Mouse (Mus musculus): ENCODE results near the gene Slc30a2.
"Not testable (repeated sequence)": the region's sequence is repeated elsewhere in the genome, so short reads cannot be mapped to it uniquely, and the experiment has no call there.

The Slc30a2 gene

DNA sequence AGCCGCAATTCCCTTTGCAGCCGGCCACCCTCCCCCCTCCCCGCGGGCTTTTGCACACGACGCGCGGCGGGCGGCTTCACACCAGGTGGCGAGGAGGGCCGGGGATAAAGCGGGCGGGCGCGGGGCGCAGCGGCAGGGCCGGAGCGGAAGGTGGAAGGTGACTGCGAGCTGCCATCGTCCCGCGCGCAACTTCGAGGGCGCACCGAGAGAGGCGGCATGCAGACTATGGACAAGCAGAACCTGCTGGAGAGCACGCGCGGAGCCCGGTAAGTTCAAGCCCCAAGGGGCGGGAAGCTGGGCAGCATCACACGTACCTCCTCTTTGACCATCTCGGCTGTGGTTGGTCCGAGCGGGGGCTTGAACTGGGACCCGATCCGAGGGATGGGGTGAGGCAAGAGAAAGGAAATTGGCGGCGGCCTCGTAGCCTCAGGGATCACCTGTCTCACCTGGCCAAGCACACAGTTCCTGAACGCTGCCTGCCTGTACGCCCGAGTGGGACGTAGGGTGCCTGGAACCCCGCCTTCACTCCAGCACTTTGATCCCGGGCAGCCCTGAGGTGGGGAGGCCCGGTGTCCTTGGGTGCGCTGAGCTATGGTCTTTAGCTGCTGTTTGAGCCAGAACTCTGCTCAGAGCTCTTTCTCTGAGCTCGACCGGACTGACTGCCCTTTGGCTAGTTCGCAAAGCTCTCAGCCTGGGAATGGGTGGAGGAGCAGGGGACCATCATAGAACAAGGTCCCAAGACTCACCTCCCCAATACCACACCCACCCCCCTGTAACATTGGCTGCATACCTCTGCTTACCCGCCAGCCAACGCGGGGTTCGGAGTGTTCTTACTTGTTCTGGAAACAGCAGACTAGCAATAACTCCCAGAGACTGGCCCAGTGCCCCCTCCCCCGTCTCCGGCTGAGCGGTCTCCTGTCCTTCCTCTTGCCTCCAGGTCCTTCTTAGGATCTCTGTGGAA is at the start of gene Slc30a2:
TSS of gene Slc30a2 (plus strand) at position 111 of the 961 bp plus-strand sequence.
- no peak for DNase-seq

DNA sequence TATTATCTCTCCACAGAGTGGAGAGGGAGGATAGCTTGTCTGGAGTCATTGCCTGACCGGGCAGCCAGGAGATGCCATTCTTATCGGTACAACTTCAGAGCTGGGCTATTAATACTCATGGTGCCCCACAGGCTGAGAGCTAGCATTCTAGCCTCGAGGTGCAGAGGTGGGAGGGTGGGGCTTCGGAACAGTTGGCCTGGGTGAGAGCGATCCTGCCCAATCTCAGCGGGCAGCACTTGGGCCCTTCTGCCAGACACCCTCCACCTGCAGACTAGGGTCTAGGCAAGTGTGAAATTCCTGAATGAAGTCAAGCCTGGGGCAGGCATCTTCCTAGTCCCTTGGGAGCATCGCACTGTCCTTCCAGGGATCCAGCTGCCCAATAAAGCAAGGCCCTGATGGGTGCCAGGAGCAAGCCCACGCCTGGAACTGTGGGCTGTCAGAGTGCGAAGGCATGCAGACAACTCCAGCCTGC is 49.3 kb upstream of the Slc30a2 start:
- no peak for DNase-seq

DNA sequence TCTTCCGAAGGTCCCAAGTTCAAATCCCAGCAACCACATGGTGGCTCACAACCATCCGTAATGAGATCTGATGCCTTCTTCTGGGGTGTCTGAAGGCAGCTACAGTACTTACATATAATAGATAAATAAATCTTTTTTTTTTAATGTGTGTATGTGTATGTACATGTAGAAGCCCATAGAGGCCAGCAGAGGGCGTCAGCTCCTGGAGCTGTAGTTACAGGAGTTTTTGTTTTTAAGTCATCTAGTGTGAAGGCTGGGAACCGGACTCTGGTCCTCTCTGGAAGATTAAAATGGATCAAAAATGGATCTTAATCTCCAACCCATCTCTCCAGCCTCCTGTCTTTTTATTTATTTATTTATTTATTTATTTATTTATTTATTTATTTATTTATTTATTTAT is 46.9 kb upstream of the Slc30a2 start:
- not testable (repeated sequence) for DNase-seq

- DNase-seq: no peak
Observed at GRCm38 (mm10) chr4:134296523-134296922, 46.5 kb upstream of the Slc30a2 start.

DNA sequence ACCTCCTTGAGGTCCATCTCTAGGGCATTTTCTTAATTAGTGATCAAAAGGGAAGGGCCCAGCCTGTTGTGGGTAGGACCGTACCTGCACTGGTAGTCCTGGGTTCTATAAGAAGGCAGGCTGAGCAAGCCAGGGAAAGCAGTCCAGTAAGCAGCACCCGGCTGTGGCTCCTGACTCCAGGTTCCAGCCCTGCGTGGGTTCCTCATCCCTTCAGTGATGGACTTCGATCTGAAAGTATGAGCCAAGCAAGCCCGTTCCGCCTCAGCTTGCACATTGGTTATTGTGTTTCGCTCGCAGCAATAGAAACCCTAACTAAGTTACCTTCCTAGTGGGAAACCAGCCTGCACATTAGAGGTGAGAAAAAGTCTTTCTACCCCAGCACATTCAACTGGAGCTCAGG is 45.6 kb upstream of the Slc30a2 start:
- no peak for DNase-seq

- no peak for DNase-seq
Observed at GRCm38 (mm10) chr4:134298626-134299497, 44.1 kb upstream of the Slc30a2 start.

- no peak for DNase-seq
Observed at GRCm38 (mm10) chr4:134299498-134299810, 43.5 kb upstream of the Slc30a2 start.

GRCm38 (mm10) chr4:134300316-134300715 is 42.7 kb upstream of the Slc30a2 start:
- DNase-seq: no peak

- DNase-seq: no peak
Observed at GRCm38 (mm10) chr4:134302084-134302483, 40.9 kb upstream of the Slc30a2 start.

- no peak for DNase-seq
Observed at GRCm38 (mm10) chr4:134306963-134307362, 36.0 kb upstream of the Slc30a2 start.

DNA sequence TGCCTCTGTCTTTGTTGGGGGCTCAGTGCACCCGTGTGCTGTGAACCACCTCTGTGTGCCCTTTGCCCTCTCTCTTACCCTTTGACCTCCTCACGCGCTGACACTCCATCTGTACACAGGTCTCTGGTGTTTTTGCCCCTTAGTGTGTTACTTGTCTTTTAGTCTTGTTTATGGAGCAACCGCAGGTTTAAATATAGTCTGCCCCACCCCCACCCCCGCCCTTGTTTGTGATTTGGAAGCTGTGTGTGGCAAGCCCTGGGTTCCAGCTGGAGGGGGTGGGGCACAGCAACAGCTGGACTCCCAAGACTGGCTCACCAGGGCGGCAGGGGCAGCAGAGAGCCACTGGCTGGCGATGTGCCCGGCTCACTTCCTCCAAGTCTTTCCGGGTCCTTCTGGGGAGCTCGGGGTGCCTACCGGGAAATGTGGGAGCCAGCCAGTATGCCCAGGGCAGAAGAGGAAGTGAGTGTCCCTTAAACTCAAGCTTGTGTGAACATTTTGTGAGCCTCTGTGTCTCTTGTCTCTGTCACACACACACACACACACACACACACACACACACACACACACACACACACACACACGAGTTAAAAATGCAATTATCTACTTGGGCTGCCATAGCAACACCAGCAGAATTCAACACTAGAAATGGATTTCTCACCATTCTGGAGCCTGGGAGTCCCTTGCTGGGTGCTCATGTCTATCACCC is 35.5 kb upstream of the Slc30a2 start:
- peak; percentile 65 for DNase-seq

GRCm38 (mm10) chr4:134310106-134310505 is 32.9 kb upstream of the Slc30a2 start:
- DNase-seq: no peak

DNA sequence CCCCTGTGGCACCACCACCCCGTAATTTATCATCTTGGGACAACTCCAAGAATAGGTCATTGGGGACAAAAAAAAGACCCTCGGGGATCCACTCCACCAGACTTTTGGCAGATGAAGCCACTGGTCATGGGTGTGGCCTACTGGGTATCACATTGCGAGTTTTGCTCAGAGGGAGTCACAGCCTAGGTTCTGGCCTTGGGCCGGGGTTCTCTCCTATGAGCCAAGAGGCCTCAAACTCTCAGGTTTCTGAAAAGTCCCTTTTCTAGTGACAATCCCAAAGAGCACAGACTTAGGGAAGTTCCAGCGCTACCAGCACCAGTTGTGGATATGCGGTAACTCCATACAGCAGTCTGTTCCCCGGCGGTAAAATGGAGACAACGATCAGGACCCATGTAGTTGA is 32.3 kb upstream of the Slc30a2 start:
- DNase-seq: no peak

GRCm38 (mm10) chr4:134311784-134312183 is 31.2 kb upstream of the Slc30a2 start:
- DNase-seq: no peak

- no peak for DNase-seq
Observed at GRCm38 (mm10) chr4:134312341-134312740, 30.6 kb upstream of the Slc30a2 start.

- no peak for DNase-seq
Observed at GRCm38 (mm10) chr4:134312901-134313300, 30.1 kb upstream of the Slc30a2 start.

DNA sequence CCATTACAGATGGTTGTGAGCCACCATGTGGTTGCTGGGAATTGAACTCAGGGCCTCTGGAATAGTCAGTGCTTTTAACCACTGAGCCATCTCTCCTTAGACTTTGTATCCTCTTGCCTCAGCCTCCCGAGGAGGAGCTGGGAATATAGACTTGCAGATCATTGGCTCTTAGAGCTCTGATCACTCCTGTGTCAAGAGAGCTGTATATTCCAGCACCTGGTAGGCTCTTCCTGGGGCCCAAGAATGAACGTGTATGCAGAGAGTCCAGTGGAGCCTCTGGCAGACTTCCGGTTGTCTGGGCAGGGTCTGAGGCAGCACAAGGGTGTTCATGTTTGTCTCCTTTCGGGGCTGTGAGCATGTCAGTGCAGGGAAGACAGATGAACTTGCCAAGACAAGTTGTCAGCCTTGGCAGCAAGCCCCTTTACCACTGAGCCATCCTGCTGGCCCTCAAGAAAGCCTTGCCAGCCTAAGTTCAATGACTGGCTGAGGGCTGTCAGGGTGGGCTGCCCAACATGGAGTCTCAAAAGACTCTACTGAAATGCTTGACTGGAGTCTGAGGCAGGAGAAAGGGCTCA is 28.8 kb upstream of the Slc30a2 start:
- no peak for DNase-seq

DNA sequence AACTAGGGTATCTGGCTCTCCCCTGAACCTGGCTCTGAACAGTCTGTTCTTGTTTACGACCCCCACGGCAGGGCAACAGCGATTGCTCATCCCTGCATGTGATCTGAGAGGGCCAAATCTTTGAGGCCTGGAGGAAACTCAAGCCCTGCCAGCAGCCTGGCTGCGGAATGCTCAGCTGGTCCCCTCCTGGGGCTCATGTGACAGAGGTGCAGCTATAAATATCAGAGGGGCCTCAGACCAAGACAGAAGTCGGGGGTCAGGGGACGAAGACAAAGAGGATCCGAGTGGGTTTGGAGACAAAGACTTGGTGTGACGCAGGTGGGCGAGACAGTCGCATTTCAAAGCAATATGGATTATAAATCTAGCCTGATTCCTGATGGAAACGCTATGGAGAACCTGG is 28.1 kb upstream of the Slc30a2 start, which contains the start of gene Trim63:
TSS of gene Trim63 (plus strand) at position 245 of the 400 bp plus-strand sequence.
- no peak for DNase-seq

DNA sequence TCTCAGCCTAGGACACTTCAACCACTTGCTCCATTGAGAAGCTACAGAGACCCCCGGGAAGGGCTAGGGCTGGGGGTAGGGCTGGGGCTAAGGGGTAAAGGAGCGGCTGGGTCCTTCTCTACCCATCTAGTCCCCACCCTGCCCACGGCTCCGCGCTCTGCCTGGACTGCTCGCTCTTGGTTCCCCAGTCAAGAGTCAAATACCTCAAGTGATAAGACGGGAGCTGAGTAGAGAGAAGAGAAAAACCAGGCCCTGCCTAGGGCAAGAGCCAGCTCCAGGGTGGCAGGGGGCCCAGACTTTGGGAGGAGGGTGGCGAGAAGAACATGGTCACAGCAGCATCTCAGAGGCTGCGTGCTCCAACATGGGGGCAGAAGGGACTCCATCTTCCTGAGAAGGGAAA is 27.5 kb upstream of the Slc30a2 start:
- no peak for DNase-seq

DNA sequence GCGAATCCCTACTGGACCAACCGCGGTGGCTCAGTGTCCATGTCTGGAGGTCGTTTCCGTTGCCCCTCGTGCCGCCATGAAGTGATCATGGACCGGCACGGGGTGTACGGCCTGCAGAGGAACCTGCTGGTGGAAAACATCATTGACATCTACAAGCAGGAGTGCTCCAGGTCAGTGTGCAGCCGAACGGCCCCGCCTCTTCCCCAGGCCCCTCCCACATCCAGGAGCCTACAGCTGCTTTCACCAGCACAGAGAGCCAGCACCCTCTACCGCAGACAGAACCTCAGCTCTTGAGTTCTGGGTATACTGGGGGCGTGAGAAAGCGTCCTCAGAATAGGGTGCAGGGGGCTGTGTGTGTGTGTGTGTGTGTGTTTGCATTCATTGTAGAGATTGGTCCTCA is 26.6 kb upstream of the Slc30a2 start:
- no peak for DNase-seq

DNA sequence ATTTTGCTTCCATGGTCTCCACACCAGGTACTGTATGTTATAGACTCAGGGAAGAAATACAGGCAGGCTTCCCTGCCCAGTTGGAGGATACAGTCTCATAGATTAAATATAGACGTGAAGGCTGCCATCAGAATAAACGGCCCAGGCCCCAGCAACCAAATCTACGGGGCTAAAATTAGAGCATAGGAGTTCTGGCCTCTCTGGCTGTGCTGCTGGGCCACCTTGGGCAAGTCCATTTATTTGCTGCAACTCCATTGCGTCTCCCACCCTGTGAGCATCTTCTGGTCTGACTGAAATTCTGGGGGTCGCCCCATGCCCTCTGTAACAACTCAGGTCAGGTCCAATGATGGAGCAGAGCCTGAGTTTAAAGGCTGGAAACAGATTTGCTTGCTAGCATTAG is 23.9 kb upstream of the Slc30a2 start:
- DNase-seq: no peak

DNA sequence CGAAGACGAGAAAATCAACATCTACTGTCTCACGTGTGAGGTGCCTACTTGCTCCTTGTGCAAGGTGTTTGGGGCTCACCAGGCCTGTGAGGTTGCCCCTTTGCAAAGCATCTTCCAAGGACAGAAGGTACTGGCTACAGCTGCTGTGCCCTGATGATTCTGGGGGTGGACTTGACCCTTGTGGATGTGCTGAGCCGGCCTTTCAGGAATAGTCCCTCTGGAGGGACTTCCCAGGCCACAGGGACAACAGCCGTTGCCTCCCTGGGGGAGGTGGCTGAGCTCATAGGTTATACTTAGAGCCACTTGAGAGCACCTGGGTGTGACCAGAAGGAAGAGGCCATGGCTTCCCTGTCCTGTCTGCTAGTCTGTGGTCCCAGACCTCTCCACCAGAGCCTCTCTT is 23.3 kb upstream of the Slc30a2 start:
- DNase-seq: no peak

DNA sequence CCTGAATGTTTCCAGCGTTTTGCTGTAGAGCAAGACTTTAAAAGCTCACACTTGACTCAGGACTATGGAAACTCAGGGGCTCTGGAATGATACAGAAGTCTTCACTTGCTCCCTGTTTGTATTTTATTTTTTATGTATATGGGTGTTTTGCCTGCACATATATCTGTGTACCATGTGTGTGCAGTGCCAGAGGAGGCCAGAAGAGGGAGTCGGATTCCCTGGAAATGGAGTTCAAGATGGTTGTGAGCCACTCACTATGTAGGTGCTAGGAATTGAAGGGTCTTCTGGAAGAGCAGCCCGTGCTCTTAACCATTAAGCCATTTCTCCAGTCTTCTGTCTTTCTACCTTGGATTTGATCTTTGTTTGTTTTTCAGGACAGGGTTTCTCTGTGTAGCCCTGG is 21.5 kb upstream of the Slc30a2 start:
- DNase-seq: no peak

Data from layer of hippocampus, adult 9-11 months (tissue).